Mouse (Mus musculus) cerebellum, adult 11 months (tissue): Measurements from ENCODE around the gene Marcksl1.

Experiments
- DNase-seq: peaks from one replicate; pipeline ENCODE4 v3.0.0; 2022

Marcksl1 gene

GRCm38 (mm10) chr4:129513086-129513767 lies at the start of gene Marcksl1:
Gene Marcksl1, plus strand, starts transcription at chr4:129513581.
- DNase-seq: no peak

DNA sequence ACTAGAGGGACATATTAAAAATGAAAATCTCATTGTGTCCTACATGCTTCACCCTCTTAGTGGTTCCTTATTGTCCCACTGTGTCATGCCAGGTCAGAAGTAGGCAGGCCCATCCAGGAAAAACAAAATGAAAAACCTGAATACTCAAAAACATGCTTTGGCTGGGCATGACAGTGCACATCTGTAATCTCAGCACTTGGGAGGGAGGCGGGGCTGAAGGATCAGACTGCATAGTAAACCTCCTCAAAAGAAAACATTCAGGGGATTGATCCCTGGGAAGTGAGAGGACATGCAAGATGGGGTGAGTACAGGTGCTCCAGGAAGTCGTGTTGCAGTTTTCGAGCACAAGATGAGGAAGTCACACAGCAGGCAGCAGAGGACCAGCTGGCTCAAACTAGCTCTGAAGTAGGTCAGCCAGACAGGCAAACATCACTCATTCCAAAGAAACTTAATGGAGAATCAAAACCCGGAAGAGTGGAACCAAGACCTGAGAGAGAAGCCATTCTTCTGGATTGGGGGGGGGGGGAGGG lies 49.0 kb upstream of the Marcksl1 start:
- DNase-seq: no peak

DNA sequence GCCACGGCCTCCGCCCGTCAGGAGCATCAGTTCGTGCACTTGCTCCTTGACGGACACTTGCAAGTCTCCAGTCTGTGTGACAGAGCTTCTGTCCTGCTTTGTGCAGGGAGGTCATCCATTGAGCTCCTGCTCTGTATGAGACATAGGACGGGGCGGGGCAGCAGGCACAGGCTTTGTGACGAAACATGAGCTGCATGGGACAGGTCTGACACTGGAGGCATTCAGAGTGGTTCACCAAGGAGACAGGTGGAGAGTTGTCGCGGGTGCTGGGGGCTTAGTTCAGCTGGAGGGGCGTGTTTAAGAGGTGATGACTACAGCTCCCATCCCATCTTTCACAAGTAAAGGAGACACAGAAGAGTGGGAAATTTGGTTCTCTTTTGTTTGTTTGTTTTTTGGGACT lies 37.3 kb upstream of the Marcksl1 start:
- DNase-seq: no peak

- DNase-seq: no peak
Measured at GRCm38 (mm10) chr4:129479863-129480262, 33.5 kb upstream of the Marcksl1 start.

DNA sequence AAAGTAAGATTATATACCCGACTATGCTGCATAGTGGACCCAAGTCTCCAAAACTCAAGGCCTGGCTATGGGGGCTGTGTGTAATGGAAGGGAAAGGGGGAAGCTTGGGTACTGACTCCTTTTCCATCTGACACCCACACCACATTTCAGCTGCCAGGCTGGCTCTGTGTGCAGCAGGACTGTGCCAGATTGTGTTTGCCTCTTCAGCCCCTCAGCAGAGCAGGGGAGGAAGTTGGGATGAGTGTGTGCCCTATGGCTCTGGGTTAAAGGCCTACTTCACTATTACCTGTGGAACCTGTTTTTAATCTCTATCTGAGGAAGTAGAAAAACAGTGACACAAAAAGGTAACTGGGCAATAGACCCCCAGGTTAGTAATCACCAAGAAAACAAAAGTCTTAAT lies 32.3 kb upstream of the Marcksl1 start:
- no peak for DNase-seq

DNA sequence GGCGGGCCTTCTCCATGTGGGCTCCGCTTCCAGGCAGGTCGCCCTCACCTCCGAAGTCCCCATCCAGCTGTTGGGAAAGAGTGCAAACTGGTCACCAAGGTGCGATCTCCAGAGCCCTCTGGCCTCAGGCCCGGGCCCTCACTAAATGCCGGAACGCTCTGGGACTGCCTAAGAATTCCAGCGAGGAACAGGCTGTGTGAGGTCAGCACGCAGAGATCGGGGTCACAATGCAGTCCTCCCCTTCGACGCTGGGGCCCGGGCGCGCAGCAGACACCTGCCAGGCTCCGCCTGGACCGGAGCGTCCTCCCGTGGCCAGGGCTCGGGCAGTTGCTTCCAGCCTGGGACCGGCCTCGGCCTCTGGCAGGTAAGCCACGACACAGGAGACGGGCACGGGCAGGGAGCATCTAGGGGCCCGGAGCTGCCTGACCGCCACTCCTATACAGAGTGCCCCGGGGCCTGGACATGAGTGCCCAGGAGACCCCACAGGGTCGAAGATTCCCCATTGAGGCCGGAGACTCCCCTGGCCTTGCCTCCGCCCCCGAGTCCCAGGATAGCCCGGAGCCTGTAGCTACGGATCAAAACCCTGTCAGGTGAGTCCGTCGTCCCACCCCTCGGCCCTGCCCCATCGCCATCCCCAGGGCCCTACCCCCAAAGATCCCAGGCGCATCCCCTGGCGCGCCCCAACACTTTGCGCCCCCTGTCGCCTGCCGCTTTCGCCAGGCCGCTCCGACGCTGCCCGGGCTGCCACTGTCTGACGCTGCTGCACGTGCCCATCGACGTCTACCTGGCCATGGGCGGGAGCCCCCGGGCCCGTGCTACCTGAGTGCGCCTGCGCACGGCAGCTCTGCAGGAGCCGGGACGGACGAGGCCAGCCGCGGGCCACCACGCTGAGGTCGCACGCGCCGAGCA lies 22.2 kb upstream of the Marcksl1 start, which contains the start of the genes Tssk3 and Fam229a:
Tssk3 (minus strand) TSS at position 51 of the 909 bp plus-strand sequence.
Fam229a (plus strand) TSS at position 219 of the 909 bp plus-strand sequence.
- peak; percentile 51 for DNase-seq

DNA sequence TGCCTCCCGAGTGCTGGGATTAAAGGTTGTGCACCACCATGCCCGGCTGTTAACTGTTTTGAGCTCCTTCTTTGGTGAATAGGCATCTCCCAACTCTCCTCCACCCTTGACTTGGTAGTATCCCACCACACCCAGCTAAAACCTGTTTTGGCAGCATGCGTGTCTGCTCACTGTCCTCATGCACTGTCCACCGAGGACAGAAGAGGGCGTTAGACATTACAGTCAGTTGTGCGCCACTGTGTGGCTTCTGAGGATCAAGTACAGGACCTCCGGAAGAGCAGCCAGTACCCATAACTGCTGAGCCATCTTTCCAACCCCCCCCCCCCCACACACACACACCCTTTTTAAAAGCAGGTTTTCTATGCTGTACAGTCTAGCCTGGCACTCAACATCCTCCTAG lies 18.7 kb upstream of the Marcksl1 start:
- no peak for DNase-seq

DNA sequence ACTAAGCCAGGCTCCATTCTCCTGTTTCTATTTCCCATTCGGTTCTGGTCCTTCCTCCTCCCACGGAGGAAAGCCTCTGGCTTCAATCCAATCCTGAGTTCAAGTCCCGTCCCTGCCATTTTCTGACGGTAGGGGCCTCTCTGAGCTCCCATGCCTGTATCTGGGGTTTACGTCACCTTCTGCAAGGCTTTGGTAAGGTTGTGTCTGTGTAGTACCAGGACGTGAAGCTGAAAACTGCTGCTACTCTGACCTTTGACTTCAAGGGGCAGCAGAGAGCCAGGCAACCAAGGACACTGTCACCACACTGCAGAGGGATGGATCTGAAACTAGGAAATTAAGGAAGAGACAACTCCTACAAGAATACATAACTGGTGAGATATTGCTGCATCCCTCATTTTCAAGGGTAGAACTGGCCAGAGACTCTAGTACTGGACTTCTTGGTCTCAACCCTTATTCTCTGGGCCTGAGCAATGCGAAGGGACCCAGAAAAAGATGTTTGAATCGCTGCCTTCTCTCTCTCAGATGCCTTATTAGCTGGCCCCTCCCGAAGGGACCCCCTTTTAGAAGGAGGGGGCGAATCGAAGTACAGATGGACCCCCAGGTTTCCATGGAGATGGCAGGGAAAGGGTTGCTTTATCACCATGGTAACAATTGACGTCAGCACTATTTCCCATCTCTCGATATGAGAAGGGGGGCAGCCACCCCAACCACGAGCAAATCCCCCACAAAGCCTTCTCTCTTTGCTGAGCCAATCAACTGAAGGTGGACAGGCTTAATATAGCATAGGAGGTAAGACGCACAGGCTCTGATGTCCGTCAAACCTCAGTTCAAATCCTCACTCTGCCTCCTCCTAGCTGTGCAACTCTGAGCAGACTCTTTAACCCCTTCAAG lies 17.5 kb upstream of the Marcksl1 start:
- DNase-seq: no peak

DNA sequence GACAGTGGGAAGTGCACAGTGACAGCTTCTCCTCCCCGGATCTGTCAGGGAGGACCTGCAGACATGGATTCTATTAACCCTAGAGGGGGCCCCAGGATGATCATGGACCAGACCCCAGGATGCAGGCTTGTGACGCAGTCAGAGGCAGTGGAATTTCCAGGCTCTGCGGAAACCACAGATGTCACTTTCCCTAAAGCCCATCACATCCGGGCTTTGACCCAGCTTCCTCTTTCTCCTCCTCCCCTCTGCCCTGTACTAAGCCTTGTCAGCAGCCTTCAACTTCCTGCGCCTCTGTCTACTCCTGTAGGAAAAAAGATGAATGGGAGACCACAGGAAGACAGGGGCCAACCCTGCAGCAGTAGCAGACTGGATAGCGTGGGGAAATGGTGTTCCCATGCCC lies 16.8 kb upstream of the Marcksl1 start:
- no peak for DNase-seq

DNA sequence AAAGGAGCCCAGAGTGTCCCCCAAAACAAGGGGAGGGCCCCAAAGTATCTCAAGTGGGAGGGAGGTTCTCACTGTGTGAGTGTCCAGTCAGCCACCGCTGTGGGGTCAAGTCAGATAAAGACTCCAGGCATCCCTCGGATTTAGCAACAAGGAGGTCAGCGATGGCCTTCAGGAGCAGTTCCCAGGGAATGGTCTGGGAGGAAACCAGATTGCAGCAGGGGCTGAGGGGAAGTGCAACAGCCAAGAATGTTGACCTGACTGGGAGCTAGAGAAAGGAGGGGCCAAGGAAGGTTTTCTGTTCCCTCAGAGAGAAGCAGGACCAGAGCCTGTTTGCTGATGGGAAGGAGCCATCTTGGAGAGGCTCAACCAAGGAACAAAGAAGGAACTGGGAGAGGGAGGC lies 14.4 kb upstream of the Marcksl1 start:
- no peak for DNase-seq

GRCm38 (mm10) chr4:129500017-129500416 lies 13.4 kb upstream of the Marcksl1 start:
- no peak for DNase-seq

DNA sequence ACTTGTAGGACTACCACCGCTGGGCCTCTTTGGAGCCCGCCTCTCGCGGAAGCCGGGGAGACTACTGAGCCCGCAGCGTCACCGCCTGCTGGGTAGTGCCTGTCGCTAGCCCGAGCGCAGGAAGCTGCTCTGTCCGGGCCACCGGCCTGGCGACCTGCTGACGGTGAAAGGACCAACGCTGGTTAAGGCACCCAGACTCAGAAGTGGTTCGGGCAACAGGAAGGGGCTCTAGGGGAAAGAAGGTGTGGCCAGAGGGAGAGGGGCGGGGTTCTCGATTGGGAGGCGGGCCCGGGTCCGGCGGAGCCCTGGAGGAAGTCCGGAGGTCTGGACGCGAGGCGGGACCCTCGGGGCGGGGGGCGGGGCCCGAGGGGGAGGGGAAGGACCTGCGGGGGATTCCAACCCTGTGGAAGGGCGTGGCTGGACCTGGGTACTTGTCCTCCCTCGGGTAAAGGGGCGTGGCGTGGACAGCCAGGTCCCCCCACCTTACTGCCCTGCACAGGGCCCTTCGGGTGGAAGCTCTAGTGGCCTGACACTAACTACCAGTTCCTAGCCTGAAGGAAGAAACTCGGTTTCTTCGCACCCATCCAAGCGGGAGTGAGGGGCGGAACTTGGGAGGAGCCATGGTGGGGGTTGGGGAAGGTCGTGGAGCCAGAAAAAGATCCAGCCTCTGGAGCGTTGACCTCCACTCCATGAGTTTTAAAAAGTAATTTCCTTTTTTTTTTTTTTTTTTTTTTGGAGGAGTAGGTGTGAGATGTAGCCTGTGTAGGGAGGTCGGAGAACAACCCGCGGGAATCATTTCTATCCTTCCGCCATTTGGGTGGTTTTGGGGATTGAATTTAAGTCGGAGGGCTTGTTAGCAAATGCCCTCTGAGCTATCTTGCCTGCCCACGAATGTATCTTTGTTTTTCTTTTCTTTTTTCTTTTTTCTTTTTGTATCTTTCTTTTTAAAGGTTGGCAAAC lies 12.5 kb upstream of the Marcksl1 start:
- DNase-seq: peak; percentile 27

- no peak for DNase-seq
Measured at GRCm38 (mm10) chr4:129502327-129502888, 11.0 kb upstream of the Marcksl1 start.

DNA sequence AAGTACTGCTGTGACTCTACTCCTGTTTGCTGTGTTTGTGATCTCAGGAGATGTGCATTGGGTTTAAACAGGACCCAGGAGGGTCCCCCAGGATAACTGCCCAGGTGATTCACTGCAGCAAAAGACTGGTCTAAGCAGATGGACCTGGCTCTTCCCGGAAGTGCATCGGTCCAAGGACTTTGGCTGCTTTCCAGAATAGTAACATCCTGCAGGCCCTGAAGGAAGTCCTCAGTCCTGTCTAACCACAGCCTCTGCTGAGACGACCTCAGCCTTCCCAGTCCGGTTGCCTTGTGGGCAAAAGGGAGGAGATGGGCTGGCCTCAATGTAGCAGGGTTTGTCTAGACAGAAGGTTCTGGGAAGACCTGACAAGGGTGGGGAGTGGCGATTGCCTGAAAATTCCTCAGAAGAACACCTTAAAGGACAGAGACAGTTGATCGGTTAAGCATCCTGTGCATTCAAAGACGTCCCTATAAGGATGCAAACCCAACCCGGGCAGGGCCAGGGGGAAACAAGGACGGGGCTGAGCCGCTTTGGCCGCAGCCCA lies 10.4 kb upstream of the Marcksl1 start:
- no peak for DNase-seq

DNA sequence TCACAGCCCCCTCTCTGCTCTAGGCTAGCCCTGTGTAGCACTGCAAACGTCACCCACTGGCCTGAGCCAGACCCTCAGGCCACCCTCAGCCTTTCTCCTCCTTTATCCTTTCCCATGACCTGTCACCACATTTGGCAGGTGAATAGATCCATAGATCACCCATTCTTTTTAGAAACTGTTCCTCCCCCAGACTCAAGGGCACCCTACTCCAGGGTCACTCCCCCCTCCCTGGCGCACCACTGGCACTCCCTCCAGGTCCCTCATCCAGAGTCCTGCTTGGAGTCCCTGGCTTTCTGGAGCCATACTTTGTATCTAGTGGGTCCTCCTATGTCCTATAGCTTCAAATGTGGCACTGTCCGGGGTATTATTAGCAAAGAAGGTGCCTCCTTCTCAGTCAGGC lies 7.9 kb upstream of the Marcksl1 start:
- no peak for DNase-seq

- no peak for DNase-seq
Measured at GRCm38 (mm10) chr4:129507434-129508236, 5.7 kb upstream of the Marcksl1 start.

DNA sequence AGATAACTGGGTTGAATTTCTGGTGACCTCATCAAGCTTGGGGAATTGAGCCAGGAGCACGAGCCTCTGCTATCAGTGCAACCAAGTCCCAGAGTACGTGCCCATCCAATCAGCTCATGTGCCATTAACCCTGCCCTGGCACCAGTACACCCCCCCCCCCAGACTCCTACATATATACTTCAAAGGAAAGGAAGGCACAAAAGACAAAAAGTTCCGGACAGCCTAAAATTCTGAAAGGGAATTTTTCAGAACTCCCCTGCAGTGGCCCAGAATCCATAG lies 5.2 kb upstream of the Marcksl1 start:
- no peak for DNase-seq

- no peak for DNase-seq
Measured at GRCm38 (mm10) chr4:129508834-129509600, 4.4 kb upstream of the Marcksl1 start.

GRCm38 (mm10) chr4:129509650-129510049 lies 3.7 kb upstream of the Marcksl1 start:
- DNase-seq: no peak
